Mouse (Mus musculus): ENCODE data around the gene Commd2.

Gene Commd2

GRCm38 (mm10) chr3:57651231-57651864, at the start of gene Commd2:
Commd2 (minus strand) TSS chr3:57651715.
- peak; percentile 91 for DNase-seq

- peak; percentile 24 for DNase-seq
These were observed 45.3 kb upstream of the Commd2 start for GRCm38 (mm10) chr3:57696779-57697178.

DNA sequence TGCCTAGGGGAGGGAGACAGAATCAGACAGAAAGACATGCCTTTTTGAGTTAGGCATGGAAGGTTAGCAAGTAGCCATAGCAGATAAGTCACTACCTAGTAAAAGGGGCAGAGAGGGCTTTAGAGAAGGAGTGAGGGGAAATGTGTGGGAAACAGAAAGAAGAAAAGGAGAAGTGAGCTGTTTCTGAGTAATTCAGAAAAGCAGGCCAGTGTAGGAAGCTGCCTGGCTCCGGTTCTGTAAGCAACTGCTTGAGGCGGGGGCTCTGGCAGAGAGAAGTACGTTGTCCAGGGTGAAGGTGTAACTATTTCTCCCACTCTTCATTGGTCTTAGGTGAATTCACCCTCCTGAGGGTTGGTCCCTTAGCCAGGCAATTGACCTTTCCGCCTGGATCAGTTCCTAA, 44.7 kb upstream of the Commd2 start:
- DNase-seq = no peak

GRCm38 (mm10) chr3:57692719-57693118, 41.2 kb upstream of the Commd2 start, which contains the start of gene Ankub1:
Ankub1 (minus strand) TSS chr3:57692799.
- DNase-seq = no peak

DNA sequence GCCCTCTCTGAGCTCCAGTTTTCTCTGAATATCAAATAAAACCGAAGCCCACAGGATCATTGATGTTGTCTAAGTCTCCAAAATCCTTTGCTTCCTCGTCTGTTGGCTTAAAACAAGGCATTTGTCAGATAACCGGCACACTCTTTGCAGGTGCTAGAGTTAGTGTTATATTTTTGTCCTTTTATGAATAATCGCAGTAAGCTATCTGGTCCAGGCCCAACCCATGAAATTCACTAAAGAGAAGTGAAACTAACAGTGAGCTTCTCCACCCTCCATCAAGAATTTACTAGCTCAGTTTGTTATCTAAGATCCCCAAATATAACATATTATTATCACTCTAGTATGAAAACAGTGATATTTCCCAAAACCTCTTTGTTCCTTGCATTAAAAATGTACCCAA, 40.3 kb upstream of the Commd2 start:
- no peak for DNase-seq

DNA sequence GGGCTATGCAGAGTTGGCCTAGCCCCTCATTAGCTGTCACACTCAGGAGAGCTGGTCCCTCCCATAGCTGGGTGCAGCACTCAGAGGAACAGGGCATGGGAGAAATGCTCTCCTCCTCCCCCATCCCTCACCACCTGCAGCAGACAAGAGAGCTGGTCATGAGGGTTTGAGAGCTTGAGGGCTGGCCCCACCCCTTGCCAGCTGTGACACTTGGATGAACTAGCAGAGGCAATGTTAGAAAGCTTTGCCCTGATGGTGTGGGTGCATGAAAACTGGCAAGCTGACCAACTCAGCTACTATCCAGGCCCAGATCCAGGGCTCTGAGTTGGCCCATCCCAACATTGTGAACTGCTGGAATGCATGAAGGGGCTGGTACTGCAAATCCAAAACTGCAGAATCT, 26.3 kb upstream of the Commd2 start:
- DNase-seq = no peak

DNA sequence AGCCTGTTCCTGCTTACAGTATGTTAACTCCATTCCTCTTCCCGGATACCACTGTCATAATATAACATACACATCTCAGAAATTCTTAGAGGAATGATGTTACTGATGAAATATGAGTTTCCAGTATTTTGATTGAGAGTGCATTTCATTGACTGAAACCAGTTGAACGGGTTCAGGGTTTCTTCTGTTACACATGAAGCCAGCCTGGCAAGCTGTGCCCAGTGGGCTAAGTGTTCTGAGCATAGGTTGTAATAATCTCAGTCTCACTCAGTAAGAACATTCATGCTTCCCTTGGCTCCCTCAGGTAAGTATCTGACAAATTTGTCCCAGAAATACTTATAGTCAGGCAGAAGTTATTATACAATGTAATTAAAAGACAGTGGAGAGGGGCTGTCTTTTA, 22.6 kb upstream of the Commd2 start:
- DNase-seq = no peak

DNA sequence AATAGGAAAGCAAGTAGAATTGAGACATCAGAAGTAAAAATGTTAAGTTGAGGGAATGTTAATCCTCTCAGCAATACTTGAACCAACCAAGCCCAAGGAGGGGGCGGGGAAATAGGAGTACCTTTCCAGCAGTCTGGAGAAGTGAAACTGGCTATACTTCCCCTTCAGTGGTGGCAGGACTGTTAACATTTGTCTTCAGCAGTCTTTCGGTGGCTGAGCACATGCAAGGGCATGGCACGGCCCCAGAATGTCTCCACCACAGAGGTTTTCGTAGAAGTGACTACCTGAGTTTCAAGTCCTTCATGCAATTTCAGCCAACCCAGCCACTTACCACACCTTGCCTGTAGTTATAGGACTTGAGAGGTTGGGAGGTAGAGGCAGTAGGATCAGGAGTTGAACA, 22.1 kb upstream of the Commd2 start:
- no peak for DNase-seq

DNA sequence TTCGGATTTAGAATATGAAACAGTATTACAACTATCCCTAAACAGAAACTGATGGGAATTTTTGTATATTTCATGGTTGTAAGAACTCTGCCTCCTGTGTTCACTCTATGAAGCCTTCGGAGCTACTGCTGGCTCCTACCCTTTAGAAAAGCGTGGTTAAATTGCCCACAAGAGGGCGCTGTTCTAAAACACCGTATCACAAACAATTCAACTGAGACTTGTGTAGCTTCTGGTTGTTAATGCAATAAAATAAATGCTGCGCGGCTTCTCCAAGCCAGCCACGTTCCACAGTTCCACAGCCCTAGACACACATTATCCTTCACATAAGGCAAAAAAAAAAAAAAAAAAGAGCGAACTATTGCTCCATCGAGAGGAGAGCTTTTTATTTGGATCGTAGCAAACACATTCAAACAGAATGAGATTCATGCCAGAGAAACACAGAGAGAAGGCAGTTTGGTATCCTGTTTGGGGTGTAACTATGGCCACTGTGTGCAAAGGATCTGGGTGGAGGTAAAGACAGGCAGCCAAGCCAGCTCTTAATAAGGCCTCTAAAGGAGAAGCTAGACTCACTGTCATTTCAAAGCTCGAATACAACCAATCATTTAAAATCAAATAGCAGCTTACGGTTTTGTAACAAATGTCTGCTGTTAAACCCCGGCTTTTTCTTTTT, 15.7 kb upstream of the Commd2 start:
- peak; percentile 77 for DNase-seq

DNA sequence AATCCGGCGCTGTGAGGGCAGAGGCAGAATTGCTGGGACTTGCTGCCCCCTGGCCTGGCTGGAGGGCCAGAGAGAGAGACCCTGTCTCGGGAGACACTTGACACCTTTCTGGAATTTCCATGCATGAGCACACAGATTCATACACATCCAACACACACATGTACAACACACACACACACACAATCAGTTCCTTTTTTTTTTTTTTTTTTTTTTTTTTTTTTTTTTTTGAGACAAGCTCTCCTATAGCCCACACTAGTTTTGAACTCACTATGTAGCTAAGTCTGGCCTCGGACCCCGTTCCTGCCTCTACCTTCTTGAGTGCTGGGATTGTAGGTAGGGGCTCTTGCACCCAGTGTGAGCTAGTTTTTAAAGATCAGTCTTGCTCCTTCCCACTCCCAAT, 14.4 kb upstream of the Commd2 start:
- DNase-seq = no peak

- DNase-seq = no peak
These were observed 13.2 kb upstream of the Commd2 start for GRCm38 (mm10) chr3:57664682-57665081.

DNA sequence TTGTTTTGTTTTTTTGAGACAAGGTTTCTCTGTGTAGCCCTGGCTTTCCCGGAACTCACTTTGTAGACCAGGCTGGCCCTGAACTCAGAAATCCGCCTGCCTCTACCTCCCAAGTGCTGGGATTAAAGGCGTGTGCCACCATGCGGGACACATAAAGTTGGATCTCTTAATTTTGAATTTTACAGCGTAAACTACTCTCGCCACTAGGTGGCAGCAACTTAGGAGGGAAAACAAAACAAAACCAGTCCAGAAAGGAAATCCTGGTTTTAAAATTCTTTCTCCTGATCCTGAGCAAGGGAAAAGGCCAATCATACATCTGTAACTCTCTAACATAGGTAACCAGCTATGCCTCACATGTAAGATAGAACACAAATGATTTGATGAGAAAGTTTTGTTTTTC, 12.2 kb upstream of the Commd2 start:
- DNase-seq = peak; percentile 52

- no peak for DNase-seq
These were observed 7.1 kb upstream of the Commd2 start for GRCm38 (mm10) chr3:57658608-57659007.

GRCm38 (mm10) chr3:57653646-57654045, 2.1 kb upstream of the Commd2 start:
- no peak for DNase-seq

GRCm38 (mm10) chr3:57652485-57652884, 970 bp upstream of the Commd2 start:
- no peak for DNase-seq

- DNase-seq = no peak
These were observed 347 bp upstream of the Commd2 start for GRCm38 (mm10) chr3:57651865-57652259.

DNA sequence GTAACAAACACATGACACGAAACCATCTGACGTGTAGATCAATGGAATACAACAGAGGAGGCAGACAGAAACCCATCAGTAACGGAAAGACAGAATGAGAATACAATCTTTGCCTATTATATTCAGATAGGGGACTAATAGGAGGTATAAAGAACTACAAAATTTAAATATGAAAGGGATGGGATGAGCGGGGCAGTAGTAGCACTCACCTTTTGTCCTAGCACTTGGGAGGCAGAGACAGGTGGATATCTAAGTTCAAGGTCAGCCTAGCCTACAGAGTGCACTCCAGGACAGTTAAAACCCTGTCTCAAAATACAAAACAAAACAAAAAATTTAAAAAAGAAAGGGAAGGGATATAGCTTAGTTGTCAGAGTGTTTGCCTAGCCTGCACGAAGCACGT, 8.3 kb downstream of the Commd2 start:
- no peak for DNase-seq

DNA sequence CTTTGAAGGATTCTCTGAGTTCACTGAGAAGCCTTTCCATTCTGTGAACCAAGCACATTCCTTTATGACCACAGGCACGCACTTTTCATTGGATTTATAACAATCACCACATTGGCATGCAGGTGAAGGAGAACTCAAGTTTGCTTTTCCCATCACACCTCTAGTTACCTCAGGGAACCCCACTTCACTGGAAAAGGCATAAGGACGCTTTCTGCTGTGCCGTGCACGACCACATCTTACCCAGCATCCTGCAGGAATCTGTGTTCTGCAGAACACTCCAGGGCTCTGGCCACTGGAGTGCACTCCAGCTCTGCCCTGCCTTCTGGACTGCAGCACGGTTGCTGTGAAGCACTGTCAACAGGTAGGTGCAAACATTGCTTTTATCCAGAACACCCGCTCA, 13.9 kb downstream of the Commd2 start:
- no peak for DNase-seq

- no peak for DNase-seq
These were observed 16.6 kb downstream of the Commd2 start for GRCm38 (mm10) chr3:57634763-57635487.

- no peak for DNase-seq
These were observed 24.5 kb downstream of the Commd2 start for GRCm38 (mm10) chr3:57626954-57627513.

GRCm38 (mm10) chr3:57625275-57625997, 26.1 kb downstream of the Commd2 start:
- peak; percentile 79 for DNase-seq

DNA sequence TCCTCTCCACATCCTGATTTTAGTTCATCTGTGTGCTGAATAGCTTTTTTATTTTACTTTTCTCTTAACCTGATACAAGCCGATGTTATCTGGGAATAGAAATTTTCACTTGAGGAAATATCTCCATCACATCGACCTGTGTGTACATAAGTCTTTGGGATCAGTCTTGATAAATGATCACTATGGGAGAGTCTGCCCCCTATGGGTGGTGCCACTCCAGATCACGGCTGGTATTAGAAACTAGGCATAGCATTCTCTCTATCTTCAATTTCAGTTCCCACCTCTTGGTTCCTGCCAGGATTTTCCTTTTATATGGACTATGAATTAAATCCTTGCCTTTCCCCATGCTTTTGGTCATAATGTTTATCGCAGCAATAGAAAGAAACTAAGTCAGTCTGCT, 31.8 kb downstream of the Commd2 start:
- DNase-seq = peak; percentile 39

DNA sequence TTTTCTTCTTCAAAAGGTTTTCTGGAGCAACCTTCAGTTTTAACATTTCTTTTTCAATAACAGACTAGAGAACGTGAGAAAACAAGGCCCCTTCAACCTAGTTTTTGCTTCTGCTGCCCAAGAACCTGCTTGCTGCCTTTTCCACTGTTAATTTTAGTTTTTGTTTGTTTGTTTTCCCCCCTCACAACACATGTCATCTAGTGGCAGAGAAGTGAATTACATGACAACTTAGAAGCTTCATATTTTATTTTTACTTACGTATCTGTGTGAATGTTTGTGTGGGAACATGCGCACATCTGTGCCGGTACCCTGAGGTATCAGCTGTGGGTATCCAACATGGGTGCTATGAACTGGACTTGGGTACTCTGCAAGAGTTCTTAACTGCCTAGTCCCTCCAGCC, 35.9 kb downstream of the Commd2 start:
- DNase-seq = no peak

Data from kidney, postnatal 14 days (tissue).